8 mouse cellular contexts compared by ENCODE assay signal in the genomic region with DNA sequence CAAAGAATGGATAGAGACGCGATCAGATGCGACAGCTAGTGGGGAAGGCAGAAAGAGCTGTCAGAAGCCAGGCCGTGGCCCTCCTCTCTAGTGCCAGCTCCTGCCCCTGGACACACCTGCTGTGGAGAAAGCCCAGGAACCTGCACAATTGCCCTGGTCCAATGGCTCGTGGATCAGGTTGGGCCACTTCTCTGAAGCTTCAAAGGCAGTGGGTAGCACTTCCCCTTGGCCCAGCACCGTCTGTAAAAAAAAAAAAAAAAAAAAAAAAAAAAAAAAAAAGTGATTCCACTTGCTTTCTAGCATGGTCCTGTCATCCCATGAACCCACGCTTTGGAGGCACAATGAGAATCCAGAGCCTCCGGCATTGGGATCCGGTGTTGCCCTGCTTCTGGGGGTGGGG. TPM values are rescaled to one million over a fixed set of nuclear protein-coding genes. Genes with fewer than 3 reads are reported as not detected.
DNase-seq lines count a peak whose midpoint lies in the region; ATAC-seq lines count a peak whose summit lies in the region.

No protein-coding gene starts in this region.

- no peak for DNase-seq in forebrain, embryonic 10.5 days (ENCODE audit: extremely low spot score, low spot score)
- DNase-seq in forebrain, embryonic 11.5 days (ENCODE audit: low spot score): no peak
- peak; percentile 43 for DNase-seq in kidney, postnatal 10 days
- DNase-seq in urinary bladder, postnatal 36 days (ENCODE audit: low spot score in 2 of 2): no peak
- no peak for DNase-seq in cerebellum, adult 18-20 months
- no peak for DNase-seq in adrenal gland, postnatal 25 days

- peak overlapping the region; percentile 9; the same call in 1 of the 2 replicates for H3K4me3 ChIP-seq in forebrain, embryonic 10.5 days
- H3K4me3 ChIP-seq in forebrain, embryonic 11.5 days (ENCODE audit: low read depth, low read length): no peak overlapping the region
- H3K4me3 ChIP-seq in forebrain, embryonic 12.5 days (replicated peaks): no peak overlapping the region; the same call in 1 of the 2 replicates
- H3K4me3 ChIP-seq in midbrain, embryonic 12.5 days: no peak overlapping the region

- 54% methylated on average over 9 of the region's 9 CpGs for WGBS in forebrain, embryonic 10.5 days
- WGBS in forebrain, embryonic 11.5 days: 54% methylated on average over 9 of the region's 9 CpGs
- WGBS in forebrain, embryonic 12.5 days: 53% methylated on average over 9 of the region's 9 CpGs
- WGBS in midbrain, embryonic 12.5 days: 48% methylated on average over 9 of the region's 9 CpGs

- no peaks in the 10 kb centered on the region for H3K36me3 ChIP-seq in forebrain, embryonic 10.5 days (replicated peaks)
- no peaks in the 10 kb centered on the region for H3K36me3 ChIP-seq in forebrain, embryonic 11.5 days (ENCODE audit: control insufficient read depth, insufficient read depth, low read length)
- no peaks in the 10 kb centered on the region for H3K36me3 ChIP-seq in forebrain, embryonic 12.5 days (replicated peaks)
- H3K36me3 ChIP-seq in midbrain, embryonic 12.5 days: no peaks in the 10 kb centered on the region

- no peak overlapping the region for H3K9ac ChIP-seq in forebrain, embryonic 11.5 days (ENCODE audit: low read length)
- H3K9ac ChIP-seq in forebrain, embryonic 12.5 days: no peak overlapping the region
- no peak overlapping the region for H3K9ac ChIP-seq in midbrain, embryonic 12.5 days (replicated peaks)

- peaks cover 76% of the 10 kb centered on the region for H3K27me3 ChIP-seq in forebrain, embryonic 10.5 days (ENCODE audit: poor library complexity, severe bottlenecking)
- H3K27me3 ChIP-seq in forebrain, embryonic 11.5 days (ENCODE audit: control insufficient read depth, insufficient read depth, low read length): peaks cover 17% of the 10 kb centered on the region
- peaks cover 43% of the 10 kb centered on the region for H3K27me3 ChIP-seq in forebrain, embryonic 12.5 days
- peaks cover 52% of the 10 kb centered on the region for H3K27me3 ChIP-seq in midbrain, embryonic 12.5 days

- no peak for ATAC-seq in forebrain, embryonic 11.5 days (replicated peaks; ENCODE audit: low FRiP score)
- ATAC-seq in forebrain, embryonic 12.5 days (ENCODE audit: low FRiP score): no peak
- ATAC-seq in midbrain, embryonic 12.5 days (ENCODE audit: low FRiP score, low read depth): no peak

- H3K4me2 ChIP-seq in forebrain, embryonic 11.5 days (ENCODE audit: low read depth, low read length, severe bottlenecking): no peak overlapping the region
- peak overlapping the region; percentile 24 for H3K4me2 ChIP-seq in forebrain, embryonic 12.5 days
- peak overlapping the region; percentile 28; the same call in 1 of the 2 replicates for H3K4me2 ChIP-seq in midbrain, embryonic 12.5 days (replicated peaks)

- H3K4me1 ChIP-seq in forebrain, embryonic 10.5 days: peaks cover 58% of the 10 kb centered on the region
- peaks cover 7% of the 10 kb centered on the region; the same call in 1 of the 2 replicates for H3K4me1 ChIP-seq in forebrain, embryonic 11.5 days (replicated peaks; ENCODE audit: control insufficient read depth, insufficient read depth, low read length)
- peaks cover 23% of the 10 kb centered on the region for H3K4me1 ChIP-seq in forebrain, embryonic 12.5 days
- peaks cover 23% of the 10 kb centered on the region for H3K4me1 ChIP-seq in midbrain, embryonic 12.5 days

- no peaks in the 10 kb centered on the region for H3K9me3 ChIP-seq in forebrain, embryonic 10.5 days
- no peaks in the 10 kb centered on the region for H3K9me3 ChIP-seq in forebrain, embryonic 11.5 days (ENCODE audit: control insufficient read depth, low read length)
- no peaks in the 10 kb centered on the region for H3K9me3 ChIP-seq in forebrain, embryonic 12.5 days
- no peaks in the 10 kb centered on the region for H3K9me3 ChIP-seq in midbrain, embryonic 12.5 days

- peak overlapping the region; percentile 36; the same call in 1 of the 2 replicates for H3K27ac ChIP-seq in forebrain, embryonic 10.5 days
- no peak overlapping the region for H3K27ac ChIP-seq in forebrain, embryonic 11.5 days (ENCODE audit: low read depth, low read length)
- no peak overlapping the region for H3K27ac ChIP-seq in forebrain, embryonic 12.5 days
- H3K27ac ChIP-seq in midbrain, embryonic 12.5 days (replicated peaks): no peak overlapping the region

RNA-seq across cellular contexts. Expression of a gene that starts 7.1 kb away (rescaled TPM):
- 7.2 and 7.6 TPM in 2 replicates for polyA plus RNA-seq in forebrain, embryonic 10.5 days (2016; fragmentation: Nextera tagmentation; extraction: Ambion mirVana)
- polyA plus RNA-seq in forebrain, embryonic 11.5 days (2014; fragmentation: Nextera tagmentation; extraction: Ambion mirVana): 7.6 and 7.9 TPM in 2 replicates
- 4.1 and 4.6 TPM in 2 replicates for polyA plus RNA-seq in forebrain, embryonic 12.5 days (2016; fragmentation: Nextera tagmentation; extraction: Ambion mirVana)
- 4.8 and 7.9 TPM in 2 replicates for polyA plus RNA-seq in midbrain, embryonic 12.5 days (2016; fragmentation: Nextera tagmentation; extraction: Ambion mirVana)
- 77.1 and 111 TPM in 2 replicates for total RNA-seq in adrenal gland, postnatal 25 days (2021)

RNA-seq across cellular contexts. Expression of a gene that starts 28.7 kb away (rescaled TPM):
- polyA plus RNA-seq in forebrain, embryonic 10.5 days (2016; fragmentation: Nextera tagmentation; extraction: Ambion mirVana): 0.32 and 0.36 TPM in 2 replicates
- 0.27 and 0.28 TPM in 2 replicates for polyA plus RNA-seq in forebrain, embryonic 11.5 days (2014; fragmentation: Nextera tagmentation; extraction: Ambion mirVana)
- 0.10 TPM in 1 of 2 replicates, not detected in the other for polyA plus RNA-seq in forebrain, embryonic 12.5 days (2016; fragmentation: Nextera tagmentation; extraction: Ambion mirVana)
- polyA plus RNA-seq in midbrain, embryonic 12.5 days (2016; fragmentation: Nextera tagmentation; extraction: Ambion mirVana): 0.47 and 0.48 TPM in 2 replicates
- total RNA-seq in adrenal gland, postnatal 25 days (2021): 0.57 and 0.76 TPM in 2 replicates

RNA-seq across cellular contexts. Expression of a gene that starts 54.4 kb away (rescaled TPM):
- not detected in 2 replicates for polyA plus RNA-seq in forebrain, embryonic 10.5 days (2016; fragmentation: Nextera tagmentation; extraction: Ambion mirVana)
- polyA plus RNA-seq in forebrain, embryonic 11.5 days (2014; fragmentation: Nextera tagmentation; extraction: Ambion mirVana): 0.39 TPM in 1 of 2 replicates, not detected in the other
- polyA plus RNA-seq in forebrain, embryonic 12.5 days (2016; fragmentation: Nextera tagmentation; extraction: Ambion mirVana): not detected in 2 replicates
- polyA plus RNA-seq in midbrain, embryonic 12.5 days (2016; fragmentation: Nextera tagmentation; extraction: Ambion mirVana): not detected in 2 replicates
- total RNA-seq in adrenal gland, postnatal 25 days (2021): not detected in 2 replicates
